Mouse (Mus musculus) embryonic stem cell, embryonic (primary cell): ENCODE measurements around the gene Nphp4.

Source experiments
- CTCF ChIA-PET, 4 experiments: fragments of 300-600 bp in 2 of 4; fragments of 350-600 bp in 2 of 4; sonication (Branson Sonifier 250); formaldehyde crosslinking; loops; one replicate each; lab custom pipeline; 2022; ENCODE audit warnings: inconsistent platforms in 2 of 4; lab: Charles Lee
- POLR2A ChIA-PET, 4 experiments: fragments of 300-600 bp in 2 of 4; fragments of 350-600 bp in 2 of 4; sonication (Branson Sonifier 250); formaldehyde crosslinking; loops; one replicate each; lab custom pipeline; 2022; ENCODE audit warnings: antibody characterized with exemption in 4 of 4, inconsistent platforms in 1 of 4; lab: Charles Lee

The Nphp4 gene

GRCm38 (mm10) chr4:152465116-152465515 lies 11.4 kb upstream of the Nphp4 start:
- POLR2A ChIA-PET, result interaction anchor here in 1 of 4 experiments (0.7 kb wide), 1 partner anchor 47 kb away, joined by 4 read pairs; no protein-coding TSS in a partner anchor
- CTCF ChIA-PET, result interaction anchor here in 1 of 4 experiments (1.3 kb wide), 1 partner anchor 30 kb away, joined by 3 read pairs; no protein-coding TSS in a partner anchor

- CTCF ChIA-PET, result interaction anchor here in 2 of 4 experiments (0.6 to 1.4 kb wide), 3 partner anchors 32 to 295 kb away, joined by 3 to 4 read pairs (median 3); no protein-coding TSS in a partner anchor
- POLR2A ChIA-PET, result interaction anchor here in 2 of 4 experiments (0.6 to 1.1 kb wide), 2 partner anchors 11 to 252 kb away, joined by 3 to 4 read pairs; no protein-coding TSS in a partner anchor
These were observed 9.9 kb upstream of the Nphp4 start for GRCm38 (mm10) chr4:152466601-152467000.

GRCm38 (mm10) chr4:152467951-152468350 lies 8.6 kb upstream of the Nphp4 start:
- POLR2A ChIA-PET, result no interaction called here
- CTCF ChIA-PET, result interaction anchor here in 1 of 4 experiments (1.1 to 1.3 kb wide), 3 partner anchors 24 to 135 kb away, joined by 3 read pairs; no protein-coding TSS in a partner anchor

GRCm38 (mm10) chr4:152475941-152476340 lies 565 bp upstream of the Nphp4 start:
- ChIA-PET CTCF (interaction anchor here in 2 of 4 experiments (1.0 to 2.5 kb wide), 2 partner anchors 41 to 304 kb away, joined by 5 to 8 read pairs; no protein-coding TSS in a partner anchor), POLR2A (interaction anchor here in 1 of 4 experiments (1.1 kb wide), 1 partner anchor 18 kb away, joined by 3 read pairs; no protein-coding TSS in a partner anchor)

GRCm38 (mm10) chr4:152477106-152477465 lies 580 bp downstream of the Nphp4 start:
- CTCF ChIA-PET, result interaction anchor here in 3 of 4 experiments (0.6 to 2.5 kb wide), 18 partner anchors 14 to 346 kb away, joined by 3 to 11 read pairs (median 4); no protein-coding TSS in a partner anchor
- POLR2A ChIA-PET, result interaction anchor here (0.6 to 2.4 kb wide), 25 partner anchors 10 to 1485 kb away, joined by 3 to 9 read pairs (median 3); partner anchors contain the start of genes Acot7 (in 2 of the 4), Rpl22 (in 1 of the 4) and Zbtb48 (in 1 of the 4)

GRCm38 (mm10) chr4:152477466-152478223 lies 1.1 kb downstream of the Nphp4 start, which contains the start of gene Kcnab2:
Gene Kcnab2 (minus strand): TSS chr4:152477871.
- POLR2A ChIA-PET, result interaction anchor here (0.6 to 2.4 kb wide), 27 partner anchors 11 to 1486 kb away, joined by 3 to 9 read pairs (median 3); partner anchors contain the start of genes Acot7 (in 2 of the 4), Rpl22 (in 1 of the 4) and Zbtb48 (in 1 of the 4)
- CTCF ChIA-PET, result interaction anchor here in 3 of 4 experiments (0.5 to 2.5 kb wide), 22 partner anchors 12 to 1824 kb away, joined by 3 to 11 read pairs (median 4); partner anchors contain the start of genes Arhgef16 (in 1 of the 3) and Rnf207 (in 1 of the 3)

GRCm38 (mm10) chr4:152478224-152478567 lies 1.7 kb downstream of the Nphp4 start:
- ChIA-PET CTCF (interaction anchor here in 3 of 4 experiments (0.7 to 2.1 kb wide), 9 partner anchors 12 to 318 kb away, joined by 3 to 11 read pairs (median 5); partner anchors contain the start of gene Rnf207 (in 1 of the 3)), POLR2A (interaction anchor here in 3 of 4 experiments (1.1 to 2.4 kb wide), 7 partner anchors 13 to 215 kb away, joined by 3 to 9 read pairs (median 4); no protein-coding TSS in a partner anchor)

- CTCF ChIA-PET, result interaction anchor here in 3 of 4 experiments (0.5 to 1.6 kb wide), 5 partner anchors 11 to 277 kb away, joined by 3 to 8 read pairs (median 3); no protein-coding TSS in a partner anchor
- POLR2A ChIA-PET, result interaction anchor here in 1 of 4 experiments (1.0 kb wide), 1 partner anchor 9 kb away, joined by 3 read pairs; no protein-coding TSS in a partner anchor
These were observed 3.9 kb downstream of the Nphp4 start for GRCm38 (mm10) chr4:152480426-152480825.

- POLR2A ChIA-PET, result interaction anchor here in 2 of 4 experiments (0.6 to 0.7 kb wide), 2 partner anchors 25 to 402 kb away, joined by 3 to 4 read pairs; no protein-coding TSS in a partner anchor
- CTCF ChIA-PET, result interaction anchor here in 1 of 4 experiments (1.1 to 1.7 kb wide), 2 partner anchors 53 to 155 kb away, joined by 3 to 4 read pairs; no protein-coding TSS in a partner anchor
These were observed 11.5 kb downstream of the Nphp4 start for GRCm38 (mm10) chr4:152488046-152488445.

- ChIA-PET CTCF (interaction anchor here in 3 of 4 experiments (0.7 to 2.2 kb wide), 9 partner anchors 10 to 305 kb away, joined by 3 to 8 read pairs (median 6); partner anchors contain the start of gene Kcnab2 (in 1 of the 3)), POLR2A (interaction anchor here in 2 of 4 experiments (0.8 to 1.9 kb wide), 3 partner anchors 10 to 145 kb away, joined by 3 to 9 read pairs (median 3); partner anchors contain the start of genes Kcnab2 (in 1 of the 2) and Nphp4 (in 1 of the 2))
These were observed 13.8 kb downstream of the Nphp4 start for GRCm38 (mm10) chr4:152490311-152490710.

- POLR2A ChIA-PET, result interaction anchor here in 3 of 4 experiments (0.5 to 1.9 kb wide), 9 partner anchors 9 to 508 kb away, joined by 3 to 9 read pairs (median 4); partner anchors contain the start of genes Nphp4 (in 2 of the 3), Kcnab2 (in 1 of the 3) and Rpl22 (in 1 of the 3)
- CTCF ChIA-PET, result interaction anchor here in 3 of 4 experiments (0.5 to 2.2 kb wide), 33 partner anchors 9 to 419 kb away, joined by 3 to 18 read pairs (median 4); partner anchors contain the start of gene Kcnab2 (in 3 of the 3)
These were observed 14.9 kb downstream of the Nphp4 start for GRCm38 (mm10) chr4:152491250-152491899.

- ChIA-PET POLR2A (interaction anchor here in 2 of 4 experiments (1.1 to 1.5 kb wide), 2 partner anchors 17 to 18 kb away, joined by 3 read pairs; partner anchors contain the start of genes Kcnab2 (in 1 of the 2) and Nphp4 (in 1 of the 2)), CTCF (interaction anchor here in 2 of 4 experiments (0.8 to 1.6 kb wide), 4 partner anchors 21 to 220 kb away, joined by 3 to 4 read pairs (median 3); no protein-coding TSS in a partner anchor)
These were observed 17.9 kb downstream of the Nphp4 start for GRCm38 (mm10) chr4:152494360-152494879.

GRCm38 (mm10) chr4:152512221-152512925 lies 35.9 kb downstream of the Nphp4 start:
- ChIA-PET POLR2A (interaction anchor here in 1 of 4 experiments (0.6 to 0.7 kb wide), 2 partner anchors 65 to 112 kb away, joined by 3 to 4 read pairs; no protein-coding TSS in a partner anchor), CTCF (interaction anchor here in 2 of 4 experiments (0.6 to 1.1 kb wide), 2 partner anchors 8 to 127 kb away, joined by 3 read pairs; no protein-coding TSS in a partner anchor)

- ChIA-PET POLR2A (interaction anchor here in 1 of 4 experiments (0.6 to 1.2 kb wide), 2 partner anchors 18 to 196 kb away, joined by 3 read pairs; no protein-coding TSS in a partner anchor), CTCF (interaction anchor here in 3 of 4 experiments (0.6 to 1.4 kb wide), 8 partner anchors 16 to 645 kb away, joined by 3 to 8 read pairs (median 3); no protein-coding TSS in a partner anchor)
These were observed 38.4 kb downstream of the Nphp4 start for GRCm38 (mm10) chr4:152514884-152515283.

GRCm38 (mm10) chr4:152519106-152519505 lies 42.6 kb downstream of the Nphp4 start:
- ChIA-PET CTCF (interaction anchor here in 3 of 4 experiments (0.6 to 2.2 kb wide), 11 partner anchors 8 to 178 kb away, joined by 3 to 14 read pairs (median 4); no protein-coding TSS in a partner anchor), POLR2A (interaction anchor here in 2 of 4 experiments (0.6 to 2.0 kb wide), 7 partner anchors 11 to 188 kb away, joined by 3 to 5 read pairs (median 4); no protein-coding TSS in a partner anchor)
